Mouse (Mus musculus) midbrain, postnatal 0 days (tissue): ENCODE data around the gene Clpb. TPM values are rescaled to one million over a fixed set of nuclear protein-coding genes. Genes with fewer than 3 reads are reported as not detected.
"Not testable (repeated sequence)": the region's sequence is repeated elsewhere in the genome, so short reads cannot be mapped to it uniquely, and the experiment has no call there.

Source experiments
- ATAC-seq: fragments of 200-750 bp; cut with Nextera tagmentation; 2 replicates; pipeline ENCODE4 v1.8.0; 2017; ENCODE audit warnings: moderate number of reproducible peaks, mild to moderate bottlenecking, moderate TSS enrichment, moderate library complexity; ENCODE audit not compliant: low FRiP score
- DNase-seq: peaks from one replicate; pipeline ENCODE4 v3.0.0-alpha.2; 2015; ENCODE audit warnings: low spot score
- H3K27ac ChIP-seq: fragments of 300-500 bp; sonication (generic); 2 replicates; pipeline ENCODE4 v1.5.1; 2014; ENCODE audit warnings: low read depth, mild to moderate bottlenecking, low read length, mixed read lengths
- H3K27me3 ChIP-seq: fragments of 300-500 bp; sonication (generic); 2 replicates; pipeline ENCODE4 v1.6.1; 2014; ENCODE audit warnings: low read length, control low read depth, mixed read lengths; ENCODE audit not compliant: insufficient read depth
- H3K36me3 ChIP-seq: fragments of 300-500 bp; sonication (generic); 2 replicates; pipeline ENCODE4 v1.6.1; 2014; ENCODE audit warnings: low read length, control low read depth, mixed read lengths; ENCODE audit not compliant: insufficient read depth
- H3K4me1 ChIP-seq: fragments of 300-500 bp; sonication (generic); 2 replicates; pipeline ENCODE4 v1.6.1; 2014; ENCODE audit warnings: mild to moderate bottlenecking, control low read depth, antibody characterized with exemption, low read length, mixed read lengths; ENCODE audit not compliant: insufficient read depth
- H3K4me2 ChIP-seq: fragments of 300-500 bp; sonication (generic); 2 replicates; pipeline ENCODE4 v1.6.1; 2014; ENCODE audit warnings: low read depth, mild to moderate bottlenecking, low read length, mixed read lengths; ENCODE audit not compliant: poor library complexity, severe bottlenecking
- H3K4me3 ChIP-seq: fragments of 300-500 bp; sonication (generic); 2 replicates; pipeline ENCODE4 v1.5.1; 2014; ENCODE audit warnings: low read depth, mild to moderate bottlenecking, low read length, moderate library complexity
- H3K9ac ChIP-seq: fragments of 300-500 bp; sonication (generic); replicated peaks from 2 replicates; pipeline ENCODE4 v1.6.1; 2014; ENCODE audit warnings: mild to moderate bottlenecking, low read length, moderate library complexity, mixed read lengths; ENCODE audit not compliant: poor library complexity, severe bottlenecking
- H3K9me3 ChIP-seq: fragments of 300-500 bp; sonication (generic); 2 replicates; pipeline ENCODE4 v1.6.1; 2016; ENCODE audit warnings: low read length, control low read depth
- CTCF ChIP-seq: IDR thresholded peaks from 2 replicates; pipeline ENCODE4 v1.5.1; 2016; ENCODE audit warnings: antibody characterized with exemption, mild to moderate bottlenecking
- WGBS: fragments of 180-500 bp; shearing (Covaris S2); extraction: QIAGEN DNeasy Blood & Tissue Kit; methylation state at CpG from one replicate; pipeline ENCODE4 v1.1.7; 2014; 5-methylcytosine and 5-hydroxymethylcytosine counted together
- polyA plus RNA-seq: library from polyadenylated mRNA; unstranded; fragments of >200 nt; fragmentation: Nextera tagmentation; extraction: Ambion mirVana; gene quantifications from 2 replicates; pipeline ENCODE4 v1.2.1, GENCODE M21; 2015
- total RNA-seq: library from RNA; depleted of rRNA; stranded (reverse); fragments of >200 nt; gene quantifications from 2 replicates; pipeline ENCODE4 v1.2.3, GENCODE M21; 2014

Gene Clpb
- total and polyA plus RNA-seq, 2 experiments from 2014 or later = 33.4 to 39.7 TPM

- TF ChIP-seq CTCF = peak; percentile 82
- Histone ChIP-seq H3K27ac (no peak overlapping the region), H3K9ac (no peak overlapping the region), H3K36me3 (no peaks in the 10 kb centered on the region), H3K27me3 (no peaks in the 10 kb centered on the region), H3K9me3 (no peaks in the 10 kb centered on the region), H3K4me2 (no peak overlapping the region), H3K4me3 (no peak overlapping the region), H3K4me1 (0 out of 2 replicates have a peak, but pooled peaks cover 3% of the 10 kb centered on the region)
- DNase-seq = peak; percentile 77
- 25% methylated on average over 4 of the region's 4 CpGs for WGBS
- no peak for ATAC-seq
Measured at GRCm38 (mm10) chr7:101620373-101620772, 43.1 kb upstream of the Clpb start.

GRCm38 (mm10) chr7:101621861-101622260 is 41.6 kb upstream of the Clpb start:
- not testable (repeated sequence) for H3K27me3 ChIP-seq, H3K4me1 ChIP-seq, H3K36me3 ChIP-seq, H3K4me3 ChIP-seq, H3K27ac ChIP-seq, H3K9me3 ChIP-seq, ATAC-seq, DNase-seq, H3K9ac ChIP-seq, H3K4me2 ChIP-seq
- 93% methylated on average over 4 of the region's 4 CpGs for WGBS

GRCm38 (mm10) chr7:101624283-101624682 is 39.1 kb upstream of the Clpb start:
- Histone ChIP-seq H3K9me3 (no peaks in the 10 kb centered on the region), H3K4me2 (no peak overlapping the region), H3K27ac (no peak overlapping the region), H3K4me3 (no peak overlapping the region), H3K9ac (no peak overlapping the region), H3K27me3 (no peaks in the 10 kb centered on the region), H3K36me3 (no peaks in the 10 kb centered on the region), H3K4me1 (0 out of 2 replicates have a peak, but pooled peaks cover 3% of the 10 kb centered on the region)
- DNase-seq (no peak), ATAC-seq (no peak)
- TF ChIP-seq CTCF = no peak
- WGBS = 84% methylated on average over 6 of the region's 6 CpGs

GRCm38 (mm10) chr7:101627166-101627565 is 36.3 kb upstream of the Clpb start:
- not testable (repeated sequence) for H3K9me3 ChIP-seq, H3K4me1 ChIP-seq, H3K9ac ChIP-seq, H3K4me3 ChIP-seq, ATAC-seq, H3K36me3 ChIP-seq, H3K27me3 ChIP-seq, H3K4me2 ChIP-seq, H3K27ac ChIP-seq
- DNase-seq = peak; percentile 9
- WGBS = 69% methylated on average over 7 of the region's 7 CpGs

- no peak overlapping the region for H3K4me2 ChIP-seq
- H3K4me3 ChIP-seq = no peak overlapping the region
- no peak for DNase-seq
- no peaks in the 10 kb centered on the region for H3K9me3 ChIP-seq
- no peaks in the 10 kb centered on the region for H3K4me1 ChIP-seq
- ATAC-seq = no peak
- no peak overlapping the region for H3K27ac ChIP-seq
- WGBS = 46% methylated on average over 2 of the region's 2 CpGs
- no peaks in the 10 kb centered on the region for H3K36me3 ChIP-seq
- TF ChIP-seq CTCF = no peak
- no peak overlapping the region for H3K9ac ChIP-seq
- H3K27me3 ChIP-seq = no peaks in the 10 kb centered on the region
Measured at GRCm38 (mm10) chr7:101628481-101628880, 35.0 kb upstream of the Clpb start.

GRCm38 (mm10) chr7:101633629-101634177 is 29.7 kb upstream of the Clpb start:
- H3K9ac ChIP-seq = no peak overlapping the region
- WGBS = 67% methylated on average over 8 of the region's 8 CpGs
- H3K27ac ChIP-seq = no peak overlapping the region
- H3K9me3 ChIP-seq = no peaks in the 10 kb centered on the region
- DNase-seq (peak; percentile 22), ATAC-seq (no peak)
- no peak overlapping the region for H3K4me3 ChIP-seq
- no peaks in the 10 kb centered on the region for H3K4me1 ChIP-seq
- no peaks in the 10 kb centered on the region for H3K27me3 ChIP-seq
- TF ChIP-seq CTCF = no peak
- no peaks in the 10 kb centered on the region for H3K36me3 ChIP-seq
- no peak overlapping the region for H3K4me2 ChIP-seq
